Mouse (Mus musculus) thymus, adult 2 months (tissue): ENCODE data around the gene Myl9. TPM values are rescaled to one million over a fixed set of nuclear protein-coding genes. Genes with fewer than 3 reads are reported as not detected.

Experiments used
- DNase-seq: peaks from one replicate; pipeline ENCODE4 v3.0.0; 2021
- H3K27ac ChIP-seq: fragments of 200-500 bp; 2 replicates; pipeline ENCODE4 v1.5.1; 2012; ENCODE audit warnings: low read length, control low read depth; ENCODE audit not compliant: control insufficient read depth, insufficient read depth
- H3K27me3 ChIP-seq: fragments of 200-500 bp; 2 replicates; pipeline ENCODE4 v1.6.1; 2012; ENCODE audit warnings: mild to moderate bottlenecking, low read length, moderate library complexity, mixed read lengths; ENCODE audit not compliant: control insufficient read depth, insufficient read depth
- H3K36me3 ChIP-seq: fragments of 200-500 bp; 2 replicates; pipeline ENCODE4 v1.6.1; 2012; ENCODE audit warnings: mild to moderate bottlenecking, low read length, moderate library complexity; ENCODE audit not compliant: control insufficient read depth, insufficient read depth
- H3K4me1 ChIP-seq: fragments of 200-500 bp; replicated peaks from 2 replicates; pipeline ENCODE4 v1.6.1; 2012; ENCODE audit warnings: low read length; ENCODE audit not compliant: control insufficient read depth, insufficient read depth
- H3K4me3 ChIP-seq: fragments of 200-500 bp; 2 replicates; pipeline ENCODE4 v1.5.1; 2012; ENCODE audit warnings: mild to moderate bottlenecking, low read length, control low read depth, moderate library complexity; ENCODE audit not compliant: control insufficient read depth, insufficient read depth
- CTCF ChIP-seq: fragments of 200-500 bp; IDR thresholded peaks from 2 replicates; pipeline ENCODE4 v1.5.1; 2012; ENCODE audit warnings: mild to moderate bottlenecking, control low read depth, low read length, moderate library complexity, borderline replicate concordance; ENCODE audit not compliant: control insufficient read depth, poor library complexity, insufficient read depth; ENCODE audit errors: extremely low read depth
- POLR2A ChIP-seq: fragments of 200-500 bp; IDR thresholded peaks from 2 replicates; pipeline ENCODE4 v1.6.1; 2012; ENCODE audit warnings: mild to moderate bottlenecking, low read length, control low read depth, moderate library complexity; ENCODE audit not compliant: control insufficient read depth, poor library complexity, insufficient read depth; ENCODE audit errors: extremely low read depth
- WGBS: fragments of 180-500 bp; shearing (Covaris S2); methylation state at CpG from one replicate; pipeline ENCODE4 v1.1.7; 2018; 5-methylcytosine and 5-hydroxymethylcytosine counted together
- polyA plus RNA-seq: library from polyadenylated mRNA; depleted of rRNA; stranded (reverse); fragments of >200 nt; gene quantifications from 2 replicates; pipeline ENCODE4 v1.2.3, GENCODE M21; 2012

Gene Myl9
- polyA plus RNA-seq, 1 experiment, result 32.3 TPM

DNA sequence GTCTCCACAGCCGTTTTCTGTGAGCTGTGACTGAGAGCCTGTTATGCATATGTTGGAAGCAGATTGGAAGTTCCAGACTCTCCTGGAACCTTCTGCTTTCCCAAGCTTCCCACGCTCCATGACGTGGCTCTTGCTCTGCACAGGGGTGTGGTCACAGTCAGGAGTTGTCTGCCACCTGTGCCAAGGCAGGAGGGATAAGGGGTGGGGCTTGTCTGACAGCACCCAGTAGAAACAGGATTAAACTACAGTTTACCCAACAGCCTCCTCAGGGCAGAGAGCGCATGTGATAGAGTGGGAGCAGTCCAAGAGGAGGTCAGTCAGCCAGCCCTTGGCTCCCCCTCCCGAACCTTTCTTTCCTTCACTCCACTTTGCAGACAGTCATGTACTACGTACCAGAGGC is 43.1 kb upstream of the Myl9 start:
- Histone ChIP-seq H3K27me3 (no peaks in the 10 kb centered on the region), H3K4me3 (no peak overlapping the region), H3K4me1 (peaks cover 20% of the 10 kb centered on the region), H3K36me3 (no peaks in the 10 kb centered on the region), H3K27ac (no peak overlapping the region)
- no peak for DNase-seq
- no peak for TF ChIP-seq POLR2A
- TF ChIP-seq CTCF, result no peak
- WGBS, result 88% methylated on average over 6 of the region's 6 CpGs

DNA sequence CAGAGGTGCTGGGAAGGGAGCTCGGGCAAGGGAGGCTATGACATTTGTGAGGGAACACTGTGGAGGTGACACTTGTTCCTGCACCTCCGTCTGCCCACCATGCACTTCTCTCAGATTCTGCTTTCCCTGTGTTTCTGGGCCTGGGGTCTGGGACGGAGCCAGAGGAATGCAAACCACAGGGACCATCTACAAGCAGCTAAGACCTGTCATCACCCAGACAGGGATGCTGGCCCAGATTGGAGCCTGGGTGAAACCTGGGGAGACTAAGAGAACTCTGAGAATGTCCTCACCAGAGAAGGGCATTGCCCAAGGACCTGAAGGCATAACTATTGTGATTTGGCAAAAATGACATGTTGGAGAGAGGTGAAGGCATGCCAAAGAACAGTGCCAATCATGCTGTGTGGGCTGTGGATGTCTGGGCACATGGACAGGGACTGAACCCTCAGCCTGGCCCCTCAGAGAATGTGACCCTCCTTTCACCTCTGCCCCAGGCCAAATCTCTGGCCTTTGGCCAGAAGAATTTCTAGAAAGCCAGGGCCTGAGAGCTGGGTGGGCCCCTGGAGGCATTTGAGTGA is 39.4 kb upstream of the Myl9 start:
- no peak overlapping the region for H3K27ac ChIP-seq
- no peak overlapping the region for H3K4me3 ChIP-seq
- peaks cover 12% of the 10 kb centered on the region for H3K4me1 ChIP-seq

DNA sequence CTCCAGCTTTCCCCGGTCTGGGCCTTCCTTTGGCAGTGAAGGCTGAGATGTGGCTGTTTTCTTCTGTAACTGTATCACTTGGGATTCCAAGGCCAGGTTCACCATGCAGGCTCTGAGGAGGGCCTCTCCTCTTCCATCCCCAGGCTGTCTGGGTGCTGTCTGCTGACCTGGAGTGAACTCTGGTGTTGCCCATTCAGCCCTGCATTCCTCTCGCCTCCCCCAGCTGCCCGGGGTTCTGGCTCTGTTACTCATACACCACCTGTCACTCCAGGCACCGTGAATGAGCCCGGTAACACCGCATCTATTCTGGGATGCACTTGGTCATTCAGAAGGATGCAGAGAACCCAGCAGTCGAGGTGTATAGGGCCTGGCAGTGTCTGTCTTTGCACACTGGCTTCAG is 38.4 kb upstream of the Myl9 start:
- Histone ChIP-seq H3K27ac (no peak overlapping the region), H3K36me3 (no peaks in the 10 kb centered on the region), H3K4me3 (no peak overlapping the region), H3K4me1 (peaks cover 11% of the 10 kb centered on the region), H3K27me3 (no peaks in the 10 kb centered on the region)
- TF ChIP-seq CTCF (no peak), POLR2A (no peak)
- DNase-seq, result no peak
- WGBS, result 90% methylated on average over 7 of the region's 7 CpGs

More for the DNA sequence above, 39.4 kb upstream of the Myl9 start:
- Histone ChIP-seq H3K27me3 (no peaks in the 10 kb centered on the region), H3K36me3 (no peaks in the 10 kb centered on the region)
- no peak for TF ChIP-seq POLR2A
- no peak for TF ChIP-seq CTCF
- DNase-seq, result no peak
- whole genome bisulfite sequencing, result 95% methylated on average over 3 of the region's 3 CpGs

DNA sequence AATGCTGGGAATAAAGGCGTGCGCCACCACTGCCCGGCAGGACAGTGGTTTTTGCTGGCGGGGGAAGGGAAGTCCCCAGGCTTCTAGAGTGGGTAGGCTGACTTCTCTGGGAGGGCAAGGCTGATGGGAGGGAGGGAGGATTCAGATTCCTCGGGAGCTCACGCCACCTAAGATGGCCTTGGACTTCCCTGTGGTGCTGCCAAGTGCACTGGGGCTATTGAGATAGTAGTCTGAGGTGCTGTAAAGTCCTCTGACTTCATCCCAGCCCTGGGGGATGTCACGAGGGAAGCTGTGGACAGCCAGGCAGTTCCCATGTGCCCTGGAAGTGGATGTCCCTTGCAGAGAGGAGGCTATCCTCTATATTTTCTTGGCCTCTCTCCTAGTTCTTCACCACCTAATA is 37.2 kb upstream of the Myl9 start:
- H3K4me1 ChIP-seq, result peaks cover 5% of the 10 kb centered on the region; the same call in 1 of the 2 replicates
- H3K4me3 ChIP-seq, result no peak overlapping the region
- TF ChIP-seq POLR2A, result no peak
- TF ChIP-seq CTCF, result no peak
- no peak for DNase-seq
- H3K27ac ChIP-seq, result no peak overlapping the region
- WGBS, result 89% methylated on average over 7 of the region's 7 CpGs
- no peaks in the 10 kb centered on the region for H3K36me3 ChIP-seq
- no peaks in the 10 kb centered on the region for H3K27me3 ChIP-seq

DNA sequence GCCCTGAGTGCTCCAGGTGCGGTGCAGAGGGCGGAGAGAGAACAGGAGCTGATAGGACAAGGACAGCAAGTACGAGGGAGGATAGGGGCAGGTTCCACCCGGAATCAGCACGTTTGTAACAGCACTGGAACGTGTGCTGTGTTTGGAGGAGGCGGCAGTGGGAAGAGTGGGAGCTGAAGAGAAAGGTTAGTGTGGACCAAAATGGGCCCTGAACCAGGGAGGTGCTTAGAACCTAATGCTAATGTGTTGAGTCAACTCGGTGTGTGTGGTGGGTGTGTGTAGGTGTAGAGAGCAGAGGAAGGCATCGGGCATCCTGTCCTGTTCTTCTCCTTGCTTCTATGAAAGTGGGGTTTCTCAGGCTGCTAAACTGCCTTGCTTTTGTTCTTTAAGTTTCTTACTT is 34.0 kb upstream of the Myl9 start:
- TF ChIP-seq CTCF (no peak), POLR2A (no peak)
- Histone ChIP-seq H3K4me3 (no peak overlapping the region), H3K27ac (no peak overlapping the region), H3K27me3 (no peaks in the 10 kb centered on the region), H3K36me3 (no peaks in the 10 kb centered on the region), H3K4me1 (peaks cover 5% of the 10 kb centered on the region; the same call in 1 of the 2 replicates)
- DNase-seq, result no peak
- 89% methylated on average over 9 of the region's 9 CpGs for WGBS

DNA sequence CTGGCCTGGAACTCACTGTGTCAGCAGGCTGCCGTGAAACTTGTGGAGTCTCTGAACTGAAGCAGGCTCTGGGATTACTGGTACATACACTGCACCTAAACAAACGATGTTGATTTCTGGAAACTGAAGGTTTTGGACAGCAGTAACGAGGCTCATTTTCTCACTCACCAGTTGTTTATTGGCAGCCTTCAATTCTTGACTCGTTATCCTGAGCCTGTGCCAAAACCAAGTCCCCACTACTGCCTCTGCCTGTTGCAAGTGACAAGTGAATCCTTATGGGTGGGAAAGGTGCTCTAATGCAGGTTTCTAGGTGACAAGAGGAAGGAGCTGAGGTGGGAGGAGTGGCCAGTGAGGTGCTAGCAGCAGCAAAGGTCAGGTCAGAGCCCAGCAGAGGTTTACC is 33.2 kb upstream of the Myl9 start:
- peaks cover 5% of the 10 kb centered on the region; the same call in 1 of the 2 replicates for H3K4me1 ChIP-seq

DNA sequence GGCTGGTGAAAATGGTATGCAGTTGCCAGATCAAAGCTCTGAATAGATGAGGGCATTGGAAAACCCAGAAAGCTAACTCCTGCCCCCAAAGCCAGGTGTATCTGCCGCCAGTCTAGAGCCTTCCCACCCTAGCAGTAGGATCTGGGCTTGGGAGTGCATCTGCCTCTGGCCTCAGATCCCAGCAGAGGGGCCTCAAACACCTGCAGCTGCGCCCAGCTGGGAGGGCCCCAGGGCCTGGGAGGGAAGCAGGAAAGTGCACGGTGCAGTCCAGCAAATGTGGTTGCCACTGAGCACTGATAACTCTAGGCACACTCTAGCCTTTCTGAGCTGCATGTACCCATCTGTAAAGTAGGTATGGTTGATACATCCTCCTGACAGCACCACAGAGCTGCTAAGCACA is 32.0 kb upstream of the Myl9 start:
- 40% methylated on average over 3 of the region's 3 CpGs for WGBS
- no peak for DNase-seq
- no peak for TF ChIP-seq CTCF
- no peak for TF ChIP-seq POLR2A
- H3K36me3 ChIP-seq, result no peaks in the 10 kb centered on the region
- no peaks in the 10 kb centered on the region for H3K27me3 ChIP-seq
- H3K4me1 ChIP-seq, result peaks cover 5% of the 10 kb centered on the region; the same call in 1 of the 2 replicates
- H3K27ac ChIP-seq, result no peak overlapping the region
- no peak overlapping the region for H3K4me3 ChIP-seq

More for the DNA sequence above, 33.2 kb upstream of the Myl9 start:
- Histone ChIP-seq H3K36me3 (no peaks in the 10 kb centered on the region), H3K27me3 (no peaks in the 10 kb centered on the region), H3K27ac (no peak overlapping the region), H3K4me3 (no peak overlapping the region)
- no peak for DNase-seq
- WGBS, result 92% methylated on average over 4 of the region's 4 CpGs
- no peak for TF ChIP-seq POLR2A
- no peak for TF ChIP-seq CTCF
